Mouse (Mus musculus) lung, adult 2 months (tissue): ENCODE measurements around the gene Ifit2.

Experiments
- CTCF ChIP-seq: fragments of 200-500 bp; IDR thresholded peaks from 2 replicates; pipeline ENCODE4 v1.5.1; 2011; ENCODE audit warnings: mild to moderate bottlenecking, low read length, control low read depth; ENCODE audit not compliant: insufficient read depth
- POLR2A ChIP-seq: fragments of 200-500 bp; IDR thresholded peaks from 2 replicates; pipeline ENCODE4 v1.6.1; 2011; ENCODE audit warnings: low read depth, mild to moderate bottlenecking, control low read depth, low read length, borderline replicate concordance; ENCODE audit errors: extremely low read depth

DNA sequence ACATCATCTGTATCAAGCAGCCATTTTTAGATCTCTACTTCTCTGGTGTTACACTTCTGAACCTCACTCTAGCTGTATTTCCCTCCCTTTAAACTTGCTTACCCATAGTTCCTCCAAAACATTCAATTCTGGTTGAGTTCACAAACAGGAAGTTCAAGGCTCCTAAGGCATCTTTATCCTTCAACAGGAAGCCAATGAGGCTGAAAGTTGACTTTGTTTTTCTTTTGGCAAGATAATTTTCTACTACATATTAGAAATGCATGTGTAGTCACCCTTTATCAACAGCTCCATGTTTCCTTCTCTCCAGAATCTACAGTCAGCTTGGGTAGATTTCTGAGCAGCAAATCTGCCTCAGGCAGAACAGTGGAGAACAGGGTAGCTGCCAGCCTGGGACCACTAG, 12.1 kb downstream of the Ifit2 start:
- TF ChIP-seq CTCF = no peak
- TF ChIP-seq POLR2A = no peak
